Mouse (Mus musculus) layer of hippocampus, postnatal 25 days (tissue): ENCODE measurements at regions not wholly inside any gene's neighbourhood (a gene's known extent, or its start where the extent isn't known, plus 50 kb on each side); places are given as distances from the start of the nearest gene placed in this dataset.

Experiments
- DNase-seq, 2 experiments: peaks; one replicate each; pipeline ENCODE4 v3.0.0; 2022; ENCODE audit warnings: mixed read lengths in 2 of 2, low spot score in 1 of 2; ENCODE audit errors: extremely low spot score in 1 of 2

- DNase-seq: peak; percentile 51 to 81
These were observed 150.9 kb upstream of the Eef2kmt start for GRCm38 (mm10) chr16:5406711-5407110.

DNA sequence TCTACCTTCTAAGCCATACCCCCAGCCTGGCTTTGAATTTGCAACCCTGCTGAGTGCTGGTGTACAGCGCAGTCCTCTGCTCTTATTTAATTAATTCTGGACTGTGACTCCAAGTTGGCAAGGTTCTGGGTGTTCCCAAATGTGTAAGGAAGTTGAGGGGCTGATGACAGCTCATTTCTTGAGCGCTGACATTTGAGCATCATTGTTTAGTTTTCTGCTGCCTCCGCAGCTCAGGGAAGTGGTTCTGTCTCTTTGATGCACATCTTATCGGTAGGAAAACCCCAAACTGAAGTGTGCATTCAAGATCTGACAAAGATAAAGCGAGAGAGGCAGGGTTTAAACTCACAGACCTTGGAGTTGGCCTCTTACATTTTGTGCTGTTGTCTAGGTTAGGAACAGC, 137.6 kb upstream of the Eef2kmt start:
- no peak for DNase-seq

GRCm38 (mm10) chr16:5382930-5383329, 127.1 kb upstream of the Eef2kmt start:
- no peak for DNase-seq

- no peak for DNase-seq
These were observed 126.6 kb upstream of the Eef2kmt start for GRCm38 (mm10) chr16:5382228-5382884.

- no peak for DNase-seq
These were observed 124.8 kb upstream of the Eef2kmt start for GRCm38 (mm10) chr16:5380626-5381025.

DNA sequence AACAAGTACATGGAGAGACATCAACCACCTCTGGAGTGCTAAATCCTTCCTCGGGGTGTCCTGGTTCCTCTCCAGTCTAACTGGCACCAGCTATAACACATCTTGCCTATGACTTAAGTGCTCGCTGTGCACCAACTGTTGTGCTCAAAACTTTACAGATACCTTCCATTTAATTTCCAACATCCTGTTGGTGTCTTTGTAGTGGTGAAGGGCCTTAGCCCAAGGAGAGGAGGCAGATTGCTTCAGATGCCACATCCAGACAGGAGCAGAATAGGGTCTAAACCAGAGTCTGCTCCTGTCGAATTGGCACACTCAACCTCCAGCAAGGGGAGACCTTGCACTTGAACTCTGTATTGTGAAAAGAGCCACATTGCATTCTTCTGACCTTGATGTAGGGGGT, 121.2 kb upstream of the Eef2kmt start:
- DNase-seq: no peak

DNA sequence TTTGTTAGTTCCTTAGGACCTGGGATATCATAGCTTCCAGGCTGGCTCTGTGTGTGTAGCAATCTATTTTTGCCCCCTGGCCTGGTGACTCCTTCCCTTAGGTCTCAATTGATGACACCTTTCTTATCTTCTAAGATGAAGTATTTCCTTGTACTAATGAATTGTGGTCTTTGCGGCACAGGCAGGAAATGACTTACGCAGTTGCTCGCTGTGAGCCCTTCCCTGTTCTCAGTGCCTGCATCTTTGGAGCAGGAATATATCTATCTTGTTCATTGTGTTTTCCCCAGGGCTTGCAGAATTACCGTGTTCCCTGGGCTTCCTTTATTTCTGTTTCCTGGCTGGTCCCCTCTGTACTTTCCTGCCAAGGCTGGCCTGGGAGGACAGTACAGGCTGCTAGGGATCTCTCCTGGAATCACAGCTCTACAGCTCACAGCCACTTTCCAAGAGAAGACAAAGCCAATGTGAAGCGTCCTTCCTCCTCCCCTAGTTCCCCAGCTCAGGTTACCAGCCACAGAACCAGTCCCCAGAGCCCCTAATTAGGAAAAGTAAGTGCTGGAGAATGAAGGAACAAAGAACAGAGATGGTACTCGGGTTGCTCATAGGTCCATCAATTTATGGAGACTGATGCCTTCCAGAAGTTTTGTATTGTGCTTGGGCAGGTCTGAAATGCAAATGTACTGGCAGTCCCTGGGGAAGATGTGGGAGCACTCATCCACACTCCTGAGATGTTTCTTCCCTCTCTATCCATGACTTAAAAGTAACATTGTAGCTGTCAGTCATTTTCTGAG, 119.2 kb upstream of the Eef2kmt start:
- no peak for DNase-seq

DNA sequence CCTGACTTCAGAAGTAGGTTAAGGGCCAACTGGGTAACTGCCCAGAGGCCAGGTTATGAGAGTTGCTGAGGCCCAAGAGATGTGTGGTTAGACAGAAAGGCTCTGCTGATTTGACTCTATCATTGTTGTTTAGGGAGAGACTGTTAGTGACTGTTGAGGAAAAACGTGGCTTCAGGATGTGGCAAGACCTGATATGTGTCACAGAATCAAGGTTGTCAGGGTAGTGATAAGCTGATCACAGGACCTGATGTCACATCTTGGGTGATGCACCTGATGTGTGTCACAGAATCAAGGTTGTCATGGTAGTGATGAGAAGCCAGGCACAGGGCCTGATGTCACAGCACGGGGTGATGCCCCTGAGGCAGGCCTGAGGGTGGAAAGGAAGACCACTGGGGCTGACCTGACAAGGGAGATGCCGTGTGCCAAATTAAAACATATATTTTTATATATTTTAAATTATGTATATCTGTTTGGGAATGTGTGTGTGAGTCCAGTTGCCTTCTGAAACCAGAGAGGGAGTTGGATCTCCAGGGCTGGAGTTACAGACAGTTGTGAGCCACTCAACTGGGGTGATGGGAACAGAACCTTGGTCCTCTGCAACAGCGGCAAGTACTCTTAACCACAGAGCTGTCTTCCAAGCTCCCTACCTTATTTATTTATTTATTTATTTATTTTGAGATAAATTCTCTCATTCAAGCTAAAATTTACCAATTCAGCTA, 115.6 kb upstream of the Eef2kmt start:
- DNase-seq: no peak

GRCm38 (mm10) chr16:5370496-5370895, 114.7 kb upstream of the Eef2kmt start:
- DNase-seq: no peak

- DNase-seq: no peak
These were observed 113.2 kb upstream of the Eef2kmt start for GRCm38 (mm10) chr16:5368897-5369558.

DNA sequence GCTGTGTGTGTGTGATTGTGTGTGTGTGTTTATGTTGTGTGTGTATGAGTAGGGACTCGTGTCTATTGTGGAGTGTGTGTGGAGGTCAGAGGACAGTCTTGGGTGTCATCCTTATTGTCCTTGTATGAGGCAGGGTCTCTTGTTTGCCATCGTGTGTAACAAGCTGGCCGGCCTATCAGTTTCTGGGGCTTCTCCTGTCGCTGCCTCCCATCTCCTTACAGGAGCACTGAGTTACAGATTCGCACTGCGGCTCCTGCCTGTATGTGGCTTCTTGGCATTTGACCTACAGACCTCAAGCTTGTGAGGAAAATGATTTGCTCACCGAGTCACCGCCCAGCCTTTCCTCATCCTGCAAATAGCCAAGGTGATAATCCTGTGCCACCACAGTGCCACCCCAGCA, 112.6 kb upstream of the Eef2kmt start:
- no peak for DNase-seq

DNA sequence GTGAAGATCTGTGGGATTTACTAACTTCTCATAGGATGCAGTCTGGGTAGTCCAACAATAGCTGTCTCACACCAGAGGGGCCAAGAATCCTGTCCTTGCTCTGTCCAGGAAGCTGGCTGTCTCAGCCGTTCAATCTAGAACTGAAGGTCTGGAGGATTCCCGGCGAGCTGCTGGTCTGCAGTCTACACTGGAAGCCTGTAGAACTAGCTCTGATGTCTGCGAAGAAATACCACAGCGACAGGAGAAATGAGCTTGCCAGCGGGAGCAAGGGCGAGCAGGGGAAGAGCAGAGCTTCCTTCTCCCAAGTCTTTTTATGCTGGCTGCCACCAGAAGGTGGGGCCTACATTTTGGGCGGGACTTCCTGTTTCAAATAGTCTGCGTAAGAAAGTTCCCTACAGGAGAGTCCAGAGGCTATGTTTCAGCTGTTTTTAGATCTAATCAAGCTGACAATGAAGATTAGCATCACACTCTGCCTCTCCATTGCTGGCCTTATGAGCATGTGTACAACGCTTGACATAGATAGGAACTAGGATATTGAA, 111.9 kb upstream of the Eef2kmt start:
- DNase-seq: no peak

DNA sequence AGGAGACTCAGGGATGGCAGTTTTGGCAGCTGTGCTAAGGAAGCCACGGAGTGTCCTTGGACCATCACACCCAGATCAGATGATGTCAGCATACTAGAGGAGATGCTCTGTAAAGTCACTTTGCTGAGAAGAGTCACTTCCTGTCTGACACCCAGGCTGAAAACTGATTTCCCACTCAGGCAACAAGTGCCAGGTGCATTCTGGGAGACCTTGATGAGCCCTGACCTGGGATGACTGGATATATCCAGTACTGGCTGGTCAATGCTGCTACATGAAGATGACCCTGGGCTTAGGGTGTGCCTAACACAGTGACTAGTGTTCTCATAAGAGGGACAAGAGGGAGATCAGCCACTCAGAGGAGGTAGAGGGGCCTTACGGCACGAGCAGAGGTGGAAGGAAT, 110.2 kb upstream of the Eef2kmt start:
- no peak for DNase-seq

GRCm38 (mm10) chr16:5363007-5363570, 107.3 kb upstream of the Eef2kmt start:
- no peak for DNase-seq

GRCm38 (mm10) chr16:5359193-5359592, 103.4 kb upstream of the Eef2kmt start:
- DNase-seq: no peak

GRCm38 (mm10) chr16:5353881-5354280, 98.1 kb upstream of the Eef2kmt start:
- DNase-seq: no peak

- no peak for DNase-seq
These were observed 96.2 kb upstream of the Eef2kmt start for GRCm38 (mm10) chr16:5351890-5352571.

DNA sequence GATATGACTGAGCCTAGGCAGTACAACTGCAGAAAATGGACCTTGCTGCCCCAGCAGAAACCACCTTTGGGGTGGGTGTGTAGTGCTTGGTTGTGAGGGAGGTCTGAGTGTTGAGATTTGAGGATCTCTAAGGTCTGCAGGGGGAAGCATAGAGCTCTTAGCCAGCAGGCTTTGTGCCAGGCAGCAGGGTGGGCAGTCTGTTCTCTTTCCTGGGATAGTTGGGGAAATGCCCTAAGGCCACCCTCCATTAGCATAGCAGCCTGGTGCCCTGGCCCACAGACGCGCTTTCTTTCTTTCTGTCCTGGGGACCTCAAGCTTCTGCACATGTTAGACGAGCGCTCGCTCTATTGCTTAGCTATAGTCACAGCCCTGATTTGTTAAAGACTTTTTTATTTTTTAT, 91.4 kb upstream of the Eef2kmt start:
- DNase-seq: no peak

DNA sequence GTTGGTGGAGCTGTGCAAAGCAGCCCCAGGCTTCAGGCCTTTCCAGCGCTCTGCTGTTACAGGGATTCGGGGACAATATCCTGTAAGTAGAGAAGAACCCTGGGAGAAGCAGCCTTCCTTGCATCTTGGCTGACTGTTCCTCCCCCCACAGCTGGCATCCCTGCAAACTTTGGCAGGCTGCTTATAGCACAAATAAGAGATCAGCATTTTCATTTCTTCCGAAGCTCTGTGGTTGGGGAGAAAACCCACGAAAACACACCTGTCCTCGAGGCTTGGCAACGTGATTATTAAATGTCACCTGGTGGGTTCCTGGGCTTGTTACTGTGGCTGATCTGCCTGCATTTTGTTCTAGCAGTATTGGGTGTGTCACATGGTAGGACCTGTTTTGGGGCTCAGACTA, 86.5 kb upstream of the Eef2kmt start:
- no peak for DNase-seq

- DNase-seq: no peak
These were observed 60.5 kb upstream of the Eef2kmt start for GRCm38 (mm10) chr16:5316271-5316670.
